Mouse (Mus musculus): Measurements from ENCODE around the gene Daglb.

- TF ChIP-seq EP300 (optimal IDR thresholded peaks at IDR 0.05) (no peak), CTCF (IDR thresholded peaks at IDR 0.05; ENCODE audit: low read depth) (peak; percentile 87)
These were observed 84.0 kb downstream of the Daglb start for GRCm38 (mm10) chr5:143548401-143548846.

Data from stomach, postnatal 0 days (tissue).